Mouse (Mus musculus): ENCODE measurements around the gene Trpv3. TPM values are rescaled to one million over a fixed set of nuclear protein-coding genes. Genes with fewer than 3 reads are reported as not detected.

Gene Trpv3
- polyA plus RNA-seq, 1 experiment = 0.05 TPM

GRCm38 (mm10) chr11:73323906-73324830 lies 57.0 kb downstream of the Trpv3 start:
- peak; percentile 85 for DNase-seq
- TF ChIP-seq CTCF (conservative IDR thresholded peaks at IDR 0.05; ENCODE audit: insufficient read depth, insufficient read length, low read depth, low read length) = no peak
- TF ChIP-seq POLR2A (IDR thresholded peaks at IDR 0.05; ENCODE audit: low read depth, low read length) = no peak
- H3K27me3 ChIP-seq (replicated peaks; ENCODE audit: control insufficient read depth, insufficient read depth, low read length) = no peaks in the 10 kb centered on the region
- WGBS = 32% methylated on average over 9 of the region's 9 CpGs
- no peaks in the 10 kb centered on the region; the same call in 1 of the 2 replicates for H3K36me3 ChIP-seq (ENCODE audit: control insufficient read depth, insufficient read depth, low read length)
- peaks cover 6% of the 10 kb centered on the region; the same call in 1 of the 2 replicates for H3K4me1 ChIP-seq (ENCODE audit: control insufficient read depth, insufficient read depth, low read length)
- peak overlapping the region; percentile 58 for H3K4me3 ChIP-seq (ENCODE audit: insufficient read depth, low read depth, low read length)
- H3K27ac ChIP-seq (ENCODE audit: insufficient read depth, low read depth, low read length) = peak overlapping the region; percentile 85

DNA sequence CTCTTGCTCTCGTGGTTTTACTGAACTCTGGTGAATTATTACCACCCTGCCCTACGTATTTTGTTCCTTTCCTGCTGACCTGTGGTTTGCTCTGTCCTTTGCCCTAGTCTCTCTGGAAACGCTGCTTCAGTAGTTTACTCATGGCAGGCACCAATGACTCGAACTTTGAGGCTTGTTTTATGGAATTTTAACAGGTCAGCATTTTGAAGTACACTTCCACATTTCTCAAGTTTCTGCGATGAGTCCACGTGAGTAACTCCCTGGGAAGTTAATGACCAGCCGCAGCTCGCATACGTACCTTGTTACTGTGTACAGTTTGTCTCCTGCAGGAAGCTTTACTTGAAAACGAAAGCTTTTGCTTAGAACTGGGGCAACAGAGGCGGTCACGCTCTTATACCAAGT lies 59.3 kb downstream of the Trpv3 start:
- Histone ChIP-seq H3K4me3 (ENCODE audit: insufficient read depth, low read depth, low read length) (peak overlapping the region; percentile 20; the same call in 1 of the 2 replicates), H3K27me3 (replicated peaks; ENCODE audit: control insufficient read depth, insufficient read depth, low read length) (no peaks in the 10 kb centered on the region), H3K36me3 (ENCODE audit: control insufficient read depth, insufficient read depth, low read length) (no peaks in the 10 kb centered on the region; the same call in 1 of the 2 replicates), H3K4me1 (ENCODE audit: control insufficient read depth, insufficient read depth, low read length) (peaks cover 6% of the 10 kb centered on the region; the same call in 1 of the 2 replicates), H3K27ac (ENCODE audit: insufficient read depth, low read depth, low read length) (peak overlapping the region; percentile 71)
- TF ChIP-seq POLR2A (IDR thresholded peaks at IDR 0.05; ENCODE audit: low read depth, low read length) = no peak
- peak; percentile 94 for DNase-seq
- WGBS = 6% methylated on average over 12 of the region's 12 CpGs

GRCm38 (mm10) chr11:73327361-73327760 lies 60.2 kb downstream of the Trpv3 start:
- H3K27ac ChIP-seq (ENCODE audit: insufficient read depth, low read depth, low read length) = peak overlapping the region; percentile 56
- H3K4me1 ChIP-seq (ENCODE audit: control insufficient read depth, insufficient read depth, low read length) = peaks cover 6% of the 10 kb centered on the region; the same call in 1 of the 2 replicates
- H3K4me3 ChIP-seq (ENCODE audit: insufficient read depth, low read depth, low read length) = no peak overlapping the region
- no peak for DNase-seq
- WGBS = 47% methylated on average over 4 of the region's 4 CpGs
- TF ChIP-seq POLR2A (IDR thresholded peaks at IDR 0.05; ENCODE audit: low read depth, low read length) (no peak), CTCF (conservative IDR thresholded peaks at IDR 0.05; ENCODE audit: insufficient read depth, insufficient read length, low read depth, low read length) (no peak)
- H3K27me3 ChIP-seq (replicated peaks; ENCODE audit: control insufficient read depth, insufficient read depth, low read length) = no peaks in the 10 kb centered on the region
- no peaks in the 10 kb centered on the region; the same call in 1 of the 2 replicates for H3K36me3 ChIP-seq (ENCODE audit: control insufficient read depth, insufficient read depth, low read length)

DNA sequence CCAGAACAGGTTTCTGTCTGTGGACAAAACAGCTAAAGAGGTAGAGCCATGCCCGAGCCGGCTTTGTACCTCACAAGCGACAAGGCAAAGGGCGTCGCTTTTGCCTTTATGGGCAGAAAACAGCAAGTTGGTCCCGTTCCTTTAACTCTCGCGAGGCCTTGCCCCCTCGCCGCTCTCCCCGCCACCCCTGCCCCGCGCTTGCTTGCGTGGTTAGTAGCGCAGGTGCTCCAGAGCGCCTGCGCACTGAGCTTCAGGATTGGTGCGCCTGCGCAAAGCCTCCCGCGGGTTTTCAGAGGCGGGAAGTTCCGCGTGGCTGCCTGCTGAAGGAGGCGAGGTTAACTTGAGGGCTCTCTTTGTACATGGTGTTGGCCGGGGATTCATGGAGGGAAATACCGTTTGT lies 62.3 kb downstream of the Trpv3 start, which contains the start of the genes Aspa, Gm49340 and Spata22:
Gene Aspa, minus strand, starts transcription at position 155 of the 400 bp plus-strand sequence.
Gene Gm49340, plus strand, starts transcription at position 300 of the 400 bp plus-strand sequence.
Gene Spata22, plus strand, starts transcription at position 300 of the 400 bp plus-strand sequence.
- Histone ChIP-seq H3K36me3 (ENCODE audit: control insufficient read depth, insufficient read depth, low read length) (no peaks in the 10 kb centered on the region), H3K27me3 (replicated peaks; ENCODE audit: control insufficient read depth, insufficient read depth, low read length) (no peaks in the 10 kb centered on the region), H3K4me3 (ENCODE audit: insufficient read depth, low read depth, low read length) (no peak within 1 kb of the TSS), H3K4me1 (ENCODE audit: control insufficient read depth, insufficient read depth, low read length) (peaks cover 6% of the 10 kb centered on the region; the same call in 1 of the 2 replicates), H3K27ac (ENCODE audit: insufficient read depth, low read depth, low read length) (no peak within 1 kb of the TSS)
- WGBS = 86% methylated on average over 27 of the region's 27 CpGs
- no peak for TF ChIP-seq CTCF (conservative IDR thresholded peaks at IDR 0.05; ENCODE audit: insufficient read depth, insufficient read length, low read depth, low read length)
- no peak for DNase-seq

GRCm38 (mm10) chr11:73333357-73333756 lies 66.2 kb downstream of the Trpv3 start:
- Histone ChIP-seq H3K4me3 (ENCODE audit: insufficient read depth, low read depth, low read length) (no peak overlapping the region), H3K27me3 (replicated peaks; ENCODE audit: control insufficient read depth, insufficient read depth, low read length) (no peaks in the 10 kb centered on the region), H3K27ac (ENCODE audit: insufficient read depth, low read depth, low read length) (no peak overlapping the region), H3K36me3 (ENCODE audit: control insufficient read depth, insufficient read depth, low read length) (no peaks in the 10 kb centered on the region), H3K4me1 (ENCODE audit: control insufficient read depth, insufficient read depth, low read length) (no peaks in the 10 kb centered on the region)
- 77% methylated on average over 2 of the region's 2 CpGs for WGBS
- DNase-seq = no peak
- no peak for TF ChIP-seq CTCF (conservative IDR thresholded peaks at IDR 0.05; ENCODE audit: insufficient read depth, insufficient read length, low read depth, low read length)
- no peak for TF ChIP-seq POLR2A (IDR thresholded peaks at IDR 0.05; ENCODE audit: low read depth, low read length)

DNA sequence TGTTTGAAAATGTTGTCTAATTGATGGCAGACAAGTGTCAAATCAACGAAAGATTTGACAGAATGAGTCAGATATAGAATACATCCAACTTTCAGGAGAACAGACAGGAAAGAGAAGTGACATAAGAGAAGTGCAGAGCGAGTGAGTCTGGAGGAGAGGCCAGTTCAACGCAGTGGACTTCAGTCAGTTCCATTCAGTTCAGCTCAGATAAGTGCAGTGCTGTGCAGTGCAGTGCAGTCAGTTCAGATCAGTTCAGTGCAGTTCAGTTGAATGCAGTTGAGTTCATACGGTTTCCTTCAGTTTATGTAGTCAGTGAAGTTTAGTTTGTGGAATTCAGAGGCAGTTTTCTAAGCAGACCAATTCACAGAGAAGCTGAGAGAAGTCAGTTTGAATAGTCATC lies 69.7 kb downstream of the Trpv3 start:
- Histone ChIP-seq H3K4me3 (ENCODE audit: insufficient read depth, low read depth, low read length) (no peak overlapping the region), H3K36me3 (ENCODE audit: control insufficient read depth, insufficient read depth, low read length) (no peaks in the 10 kb centered on the region), H3K27ac (ENCODE audit: insufficient read depth, low read depth, low read length) (no peak overlapping the region), H3K27me3 (replicated peaks; ENCODE audit: control insufficient read depth, insufficient read depth, low read length) (no peaks in the 10 kb centered on the region), H3K4me1 (ENCODE audit: control insufficient read depth, insufficient read depth, low read length) (no peaks in the 10 kb centered on the region)
- no peak for DNase-seq
- no peak for TF ChIP-seq CTCF (conservative IDR thresholded peaks at IDR 0.05; ENCODE audit: insufficient read depth, insufficient read length, low read depth, low read length)
- TF ChIP-seq POLR2A (IDR thresholded peaks at IDR 0.05; ENCODE audit: low read depth, low read length) = no peak
- 67% methylated on average over 4 of the region's 4 CpGs for WGBS

Other genes with a start within 250 kb of the Trpv3 start
- gene Camkk1, start 248.4 kb upstream of the Trpv3 start, polyA plus RNA-seq (2012; rRNA removed) = 1.0 and 1.1 TPM in 2 replicates
- 2.2 and 2.9 TPM in 2 replicates for gene Ncbp3, start 219.6 kb upstream of the Trpv3 start, polyA plus RNA-seq (2012; rRNA removed)
- 0.60 and 1.0 TPM in 2 replicates for gene Itgae, start 176.8 kb upstream of the Trpv3 start, polyA plus RNA-seq (2012; rRNA removed)
- gene Haspin, start 129.1 kb upstream of the Trpv3 start, polyA plus RNA-seq (2012; rRNA removed) = 0.90 and 1.3 TPM in 2 replicates
- 7.4 and 8.7 TPM in 2 replicates for gene P2rx5, start 107.0 kb upstream of the Trpv3 start, polyA plus RNA-seq (2012; rRNA removed)
- gene Emc6, start 90.4 kb upstream of the Trpv3 start, polyA plus RNA-seq (2012; rRNA removed) = 77.6 and 91.0 TPM in 2 replicates
- 86.5 and 104 TPM in 2 replicates for gene Tax1bp3, start 90.3 kb upstream of the Trpv3 start, polyA plus RNA-seq (2012; rRNA removed)
- 37.1 and 37.5 TPM in 2 replicates for gene Ctns, start 68.3 kb upstream of the Trpv3 start, polyA plus RNA-seq (2012; rRNA removed)
- gene Shpk, start 67.9 kb upstream of the Trpv3 start, polyA plus RNA-seq (2012; rRNA removed) = 17.7 and 18.5 TPM in 2 replicates
- gene Trpv1, start 33.1 kb upstream of the Trpv3 start, polyA plus RNA-seq (2012; rRNA removed) = 0.16 and 0.18 TPM in 2 replicates
- 29.1 and 46.1 TPM in 2 replicates for gene Aspa, start 62.2 kb downstream of the Trpv3 start, polyA plus RNA-seq (2012; rRNA removed)
- 0.03 TPM in 1 of 2 replicates, not detected in the other for gene Gm49340, start 62.4 kb downstream of the Trpv3 start, polyA plus RNA-seq (2012; rRNA removed)
- 0.16 TPM in 1 of 2 replicates, not detected in the other for gene Spata22, start 62.4 kb downstream of the Trpv3 start, polyA plus RNA-seq (2012; rRNA removed)
- 0.11 TPM in 1 of 2 replicates, not detected in the other for gene Olfr20, start 83.4 kb downstream of the Trpv3 start, polyA plus RNA-seq (2012; rRNA removed)
- not detected in 2 replicates for gene Olfr376, start 103.9 kb downstream of the Trpv3 start, polyA plus RNA-seq (2012; rRNA removed)
- not detected in 2 replicates for gene Olfr1, start 132.2 kb downstream of the Trpv3 start, polyA plus RNA-seq (2012; rRNA removed)
- not detected in 2 replicates for gene Olfr378, start 161.1 kb downstream of the Trpv3 start, polyA plus RNA-seq (2012; rRNA removed)
- gene Olfr380, start 190.1 kb downstream of the Trpv3 start, polyA plus RNA-seq (2012; rRNA removed) = not detected in 2 replicates
- gene Olfr381, start 224.2 kb downstream of the Trpv3 start, polyA plus RNA-seq (2012; rRNA removed) = not detected in 2 replicates
- not detected in 2 replicates for gene Olfr382, start 249.8 kb downstream of the Trpv3 start, polyA plus RNA-seq (2012; rRNA removed)

Data from kidney, adult 2 months (tissue).